Mouse (Mus musculus) MEL (cell line): ENCODE data around the gene Nlgn1. TPM values are rescaled to one million over a fixed set of nuclear protein-coding genes. Genes with fewer than 3 reads are reported as not detected.

ENCODE experiments used
- DNase-seq: peaks from one replicate; pipeline ENCODE4 v3.0.0; 2011; ENCODE audit warnings: low read depth, low spot score
- H3K27ac ChIP-seq: 2 replicates; pipeline ENCODE4 v1.5.1; 2012; ENCODE audit warnings: low read depth, mild to moderate bottlenecking, control low read depth, low read length, moderate library complexity; ENCODE audit not compliant: control insufficient read depth
- H3K27me3 ChIP-seq, 2 experiments: fragments of 150-350 bp in 1 of 2; sonication (generic) in 1 of 2; 2 replicates each; pipeline ENCODE4 v1.6.1; 2012; ENCODE audit warnings: low read length in 2 of 2, mild to moderate bottlenecking in 2 of 2, improper control_type of control experiment in 1 of 2, moderate library complexity in 1 of 2; ENCODE audit not compliant: insufficient read depth in 2 of 2, control insufficient read depth in 1 of 2
- H3K36me3 ChIP-seq, 2 experiments: 2 replicates each; pipeline ENCODE4 v1.6.1; 2012 to 2014; ENCODE audit warnings: low read length in 2 of 2, improper control_type of control experiment in 1 of 2, inconsistent platforms in 1 of 2, mild to moderate bottlenecking in 1 of 2; ENCODE audit not compliant: insufficient read depth in 2 of 2, control insufficient read depth in 1 of 2
- H3K4me1 ChIP-seq, 2 experiments: fragments of 150-350 bp in 1 of 2; sonication (generic) in 1 of 2; 2 replicates each; pipeline ENCODE4 v1.6.1; 2012; ENCODE audit warnings: low read length in 2 of 2, improper control_type of control experiment in 1 of 2, mild to moderate bottlenecking in 1 of 2; ENCODE audit not compliant: insufficient read depth in 2 of 2, control insufficient read depth in 1 of 2
- H3K4me3 ChIP-seq, 2 experiments: fragments of 150-350 bp in 1 of 2; sonication (generic) in 1 of 2; 2 replicates each; pipeline ENCODE4 v1.5.1; 2012; ENCODE audit warnings: low read depth in 2 of 2, low read length in 2 of 2, mild to moderate bottlenecking in 2 of 2, moderate library complexity in 2 of 2, control low read depth in 1 of 2, improper control_type of control experiment in 1 of 2; ENCODE audit not compliant: control insufficient read depth in 1 of 2, insufficient read depth in 1 of 2
- H3K79me2 ChIP-seq: 2 replicates; pipeline ENCODE4 v1.6.1; 2012; ENCODE audit warnings: mild to moderate bottlenecking, low read length, moderate library complexity; ENCODE audit not compliant: control insufficient read depth, poor library complexity, insufficient read depth
- H3K9ac ChIP-seq: 2 replicates; pipeline ENCODE4 v1.6.1; 2012; ENCODE audit warnings: low read depth, mild to moderate bottlenecking, control low read depth, low read length, moderate library complexity; ENCODE audit not compliant: control insufficient read depth, poor library complexity, severe bottlenecking
- H3K9me3 ChIP-seq: fragments of 150-350 bp; sonication (generic); replicated peaks from 2 replicates; pipeline ENCODE4 v1.6.1; 2012; ENCODE audit warnings: mild to moderate bottlenecking, low read length, improper control_type of control experiment, moderate library complexity; ENCODE audit not compliant: insufficient read depth
- BHLHE40 ChIP-seq: IDR thresholded peaks from 2 replicates; pipeline ENCODE4 v1.6.1; 2012; ENCODE audit warnings: low read depth, mild to moderate bottlenecking, inconsistent platforms, low read length, improper control_type of control experiment, borderline replicate concordance
- CHD1 ChIP-seq: IDR thresholded peaks from 2 replicates; pipeline ENCODE4 v1.6.1; 2012; ENCODE audit warnings: low read depth, mild to moderate bottlenecking, inconsistent platforms, low read length, improper control_type of control experiment
- CTCF ChIP-seq, 3 experiments: IDR thresholded peaks in 2 of 3; conservative IDR thresholded peaks in 1 of 3; 2 replicates each; pipeline ENCODE4 v1.5.1; 2011 to 2012; ENCODE audit warnings: low read length in 3 of 3, low read depth in 2 of 3, mild to moderate bottlenecking in 2 of 3, improper control_type of control experiment in 1 of 3, inconsistent platforms in 1 of 3, mixed read lengths in 1 of 3, moderate library complexity in 1 of 3; ENCODE audit not compliant: control insufficient read depth in 1 of 3, insufficient read depth in 1 of 3, poor library complexity in 1 of 3, severe bottlenecking in 1 of 3
- EP300 ChIP-seq, 2 experiments: IDR thresholded peaks; 2 replicates each; pipeline ENCODE4 v1.6.1; 2011; ENCODE audit warnings: improper control_type of control experiment in 2 of 2, low read length in 2 of 2, low read depth in 1 of 2, mild to moderate bottlenecking in 1 of 2
- GATA1 ChIP-seq: IDR thresholded peaks from 2 replicates; pipeline ENCODE4 v1.6.1; 2011; ENCODE audit warnings: low read depth, low read length, improper control_type of control experiment
- HCFC1 ChIP-seq: IDR thresholded peaks from 2 replicates; pipeline ENCODE4 v1.6.1; 2012; ENCODE audit warnings: low read depth, mild to moderate bottlenecking, inconsistent platforms, low read length, improper control_type of control experiment, moderate library complexity
- JUND ChIP-seq: IDR thresholded peaks from 2 replicates; pipeline ENCODE4 v1.6.1; 2011; ENCODE audit warnings: low read depth, mild to moderate bottlenecking, improper control_type of control experiment, low read length
- KAT2A ChIP-seq: conservative IDR thresholded peaks from 2 replicates; pipeline ENCODE4 v1.6.1; 2012; ENCODE audit warnings: low read depth, low read length, improper control_type of control experiment, inconsistent platforms
- MAFK ChIP-seq: IDR thresholded peaks from 2 replicates; pipeline ENCODE4 v1.6.1; 2011; ENCODE audit warnings: low read depth, mild to moderate bottlenecking, low read length, improper control_type of control experiment, borderline replicate concordance
- MAX ChIP-seq: IDR thresholded peaks from 2 replicates; pipeline ENCODE4 v1.6.1; 2011; ENCODE audit warnings: low read length, improper control_type of control experiment
- MAZ ChIP-seq: IDR thresholded peaks from 2 replicates; pipeline ENCODE4 v1.6.1; 2012; ENCODE audit warnings: low read depth, mild to moderate bottlenecking, inconsistent platforms, low read length, improper control_type of control experiment
- MEF2A ChIP-seq: IDR thresholded peaks from 2 replicates; pipeline ENCODE4 v1.6.1; 2014; ENCODE audit warnings: low read depth, mild to moderate bottlenecking, inconsistent platforms, low read length, improper control_type of control experiment; ENCODE audit not compliant: poor library complexity, insufficient replicate concordance, severe bottlenecking; ENCODE audit errors: extremely low read depth
- MXI1 ChIP-seq: IDR thresholded peaks from 2 replicates; pipeline ENCODE4 v1.6.1; 2011; ENCODE audit warnings: mild to moderate bottlenecking, low read depth, low read length, improper control_type of control experiment
- MYB ChIP-seq: IDR thresholded peaks from 2 replicates; pipeline ENCODE4 v1.6.1; 2011; ENCODE audit warnings: mild to moderate bottlenecking, low read depth, low read length, improper control_type of control experiment
- MYC ChIP-seq: IDR thresholded peaks from 2 replicates; pipeline ENCODE4 v1.6.1; 2011; ENCODE audit warnings: low read depth, mild to moderate bottlenecking, low read length, improper control_type of control experiment, moderate library complexity
- NELFE ChIP-seq: IDR thresholded peaks from 2 replicates; pipeline ENCODE4 v1.6.1; 2011; ENCODE audit warnings: low read depth, low read length, improper control_type of control experiment
- POLR2AphosphoS5 ChIP-seq: IDR thresholded peaks from 2 replicates; pipeline ENCODE4 v1.6.1; 2012; ENCODE audit warnings: low read depth, borderline replicate concordance, mild to moderate bottlenecking, inconsistent platforms, low read length, moderate library complexity, mixed read lengths
- RAD21 ChIP-seq: IDR thresholded peaks from 2 replicates; pipeline ENCODE4 v1.6.1; 2011; ENCODE audit warnings: mild to moderate bottlenecking, low read depth, low read length, improper control_type of control experiment
- RCOR1 ChIP-seq: IDR thresholded peaks from 2 replicates; pipeline ENCODE4 v1.6.1; 2012; ENCODE audit warnings: low read depth, mild to moderate bottlenecking, inconsistent platforms, low read length, improper control_type of control experiment
- SMC3 ChIP-seq: IDR thresholded peaks from 2 replicates; pipeline ENCODE4 v1.6.1; 2011; ENCODE audit warnings: low read depth, low read length, improper control_type of control experiment
- TAL1 ChIP-seq: IDR thresholded peaks from 2 replicates; pipeline ENCODE4 v1.6.1; 2012; ENCODE audit warnings: mild to moderate bottlenecking, inconsistent platforms, low read length, moderate library complexity, mixed read lengths
- TBP ChIP-seq: IDR thresholded peaks from 2 replicates; pipeline ENCODE4 v1.8.0; 2011; ENCODE audit warnings: low read depth, low read length, improper control_type of control experiment
- USF2 ChIP-seq, 2 experiments: IDR thresholded peaks; 2 replicates each; pipeline ENCODE4 v1.6.1; 2011 to 2012; ENCODE audit warnings: improper control_type of control experiment in 2 of 2, low read length in 2 of 2, borderline replicate concordance in 1 of 2, inconsistent platforms in 1 of 2, low read depth in 1 of 2, mild to moderate bottlenecking in 1 of 2; ENCODE audit not compliant: insufficient read depth in 1 of 2
- ZKSCAN1 ChIP-seq: IDR thresholded peaks from 2 replicates; pipeline ENCODE4 v1.6.1; 2012; ENCODE audit warnings: low read depth, mild to moderate bottlenecking, inconsistent platforms, low read length, improper control_type of control experiment, moderate library complexity
- ZMIZ1 ChIP-seq: IDR thresholded peaks from 2 replicates; pipeline ENCODE4 v1.6.1; 2012; ENCODE audit warnings: low read depth, mild to moderate bottlenecking, inconsistent platforms, low read length, improper control_type of control experiment, moderate library complexity
- ZNF384 ChIP-seq: IDR thresholded peaks from 2 replicates; pipeline ENCODE4 v1.6.1; 2012; ENCODE audit warnings: low read depth, mild to moderate bottlenecking, inconsistent platforms, low read length, improper control_type of control experiment
- polyA plus RNA-seq, 2 experiments: library from polyadenylated mRNA; stranded (reverse) in 1 of 2; unstranded in 1 of 2; fragments of >175 nt in 1 of 2; fragments of >200 nt in 1 of 2; gene quantifications; 2 replicates each; pipeline versions ENCODE4 v1.2.1 to v1.2.4; 2012; ENCODE audit warnings: low replicate concordance in 2 of 2, low read depth in 1 of 2; ENCODE audit not compliant: insufficient read length in 2 of 2, insufficient read depth in 1 of 2, missing spikeins in 1 of 2
- total RNA-seq: library from RNA; depleted of rRNA; stranded (reverse); fragments of 300-350 nt; gene quantifications from 2 replicates; pipeline ENCODE4 v1.2.3, GENCODE M21; 2012

Gene Nlgn1
- total and polyA plus RNA-seq, 3 experiments = not detected

DNA sequence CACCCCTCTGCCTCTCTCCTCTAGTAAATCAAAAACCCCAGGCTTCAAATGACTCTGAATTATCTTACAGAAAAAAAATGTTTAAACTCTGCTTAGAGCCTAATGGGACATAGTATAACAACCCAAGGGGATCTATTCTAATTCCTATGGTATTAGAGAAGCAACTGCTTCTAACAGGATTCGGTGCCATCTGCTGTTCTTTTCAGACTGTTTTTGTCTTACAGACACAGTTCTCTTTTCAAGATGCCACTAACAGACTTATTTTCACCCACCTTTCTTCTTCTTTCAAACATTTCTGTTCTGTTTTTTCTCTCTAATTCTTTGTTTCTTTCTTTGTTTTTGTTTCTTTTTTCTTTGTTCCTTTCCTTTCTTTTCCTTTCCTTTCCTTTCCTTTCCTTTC is 635.0 kb downstream of the Nlgn1 start:
- TF ChIP-seq JUND = no peak
- TF ChIP-seq RAD21 = peak; percentile 5
- H3K9me3 ChIP-seq = no peaks in the 10 kb centered on the region

DNA sequence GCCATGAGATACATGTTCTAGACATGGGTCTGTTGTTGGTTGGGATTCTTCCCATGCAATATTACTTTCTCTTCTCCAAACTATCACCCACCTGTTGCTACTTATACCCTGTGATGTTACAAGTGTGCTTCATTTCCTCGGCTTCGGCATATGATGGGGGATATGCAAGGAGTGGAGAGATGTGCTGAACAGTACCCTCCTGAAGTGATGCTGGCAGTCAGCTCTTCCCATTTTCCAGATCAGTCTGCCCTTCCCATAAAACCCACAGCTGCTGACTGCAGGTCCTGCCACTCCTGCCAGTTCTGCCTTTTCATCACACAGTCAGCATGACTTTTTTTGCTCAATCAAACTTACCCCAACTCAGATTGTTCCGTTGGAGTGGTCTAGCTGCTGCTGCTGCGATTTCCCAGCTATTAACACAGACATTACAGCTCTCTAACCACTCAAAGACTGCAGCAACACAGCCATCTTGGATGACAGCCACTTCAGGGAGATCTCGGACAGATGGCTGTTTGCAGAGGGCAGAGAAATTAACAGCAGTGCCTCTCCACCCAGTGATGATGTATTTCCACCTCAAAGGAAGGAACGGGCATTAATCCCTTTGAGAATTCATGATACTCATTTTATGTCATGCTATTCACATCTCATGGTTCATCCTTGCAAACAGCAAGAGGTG is 643.3 kb downstream of the Nlgn1 start:
- Histone ChIP-seq H3K36me3 (no peaks in the 10 kb centered on the region), H3K79me2 (no peaks in the 10 kb centered on the region), H3K9ac (no peak overlapping the region), H3K4me1 (no peaks in the 10 kb centered on the region), H3K27ac (no peak overlapping the region), H3K27me3 (no peaks in the 10 kb centered on the region), H3K4me3 (no peak overlapping the region), H3K9me3 (no peaks in the 10 kb centered on the region)
- DNase-seq = no peak
- TF ChIP-seq KAT2A (no peak), GATA1 (no peak), MAX (no peak), RCOR1 (no peak), MAFK (no peak), TAL1 (no peak), USF2 (IDR thresholded peaks at IDR 0.05; ENCODE audit: borderline replicate concordance in 1 of 2, insufficient read depth in 1 of 2, low read depth in 1 of 2, low read length in 2 of 2) (no peak), NELFE (no peak), EP300 (IDR thresholded peaks at IDR 0.05; ENCODE audit: low read depth in 1 of 2, low read length in 2 of 2) (no peak), MYB (no peak), CHD1 (no peak)

More for the DNA sequence above, 635.0 kb downstream of the Nlgn1 start:
- Histone ChIP-seq H3K4me1 (no peaks in the 10 kb centered on the region), H3K9ac (no peak overlapping the region), H3K79me2 (no peaks in the 10 kb centered on the region), H3K27me3 (no peaks in the 10 kb centered on the region), H3K4me3 (no peak overlapping the region), H3K27ac (no peak overlapping the region), H3K36me3 (no peaks in the 10 kb centered on the region)
- DNase-seq = no peak

- Histone ChIP-seq H3K4me1 (peaks cover 6 to 11% of the 10 kb centered on the region in 2 experiments), H3K79me2 (no peaks in the 10 kb centered on the region), H3K36me3 (peaks cover 0 to 11% of the 10 kb centered on the region in 2 experiments; a peak in 2 of 4 replicates), H3K9ac (no peak overlapping the region), H3K27ac (no peak overlapping the region), H3K4me3 (no peak overlapping the region), H3K27me3 (no peaks in the 10 kb centered on the region), H3K9me3 (no peaks in the 10 kb centered on the region)
- DNase-seq = no peak
- TF ChIP-seq MXI1 (no peak), NELFE (no peak), POLR2AphosphoS5 (no peak), MAZ (no peak), MYC (no peak), ZKSCAN1 (no peak), BHLHE40 (no peak), TBP (no peak), MAX (no peak), SMC3 (no peak), USF2 (IDR thresholded peaks at IDR 0.05; ENCODE audit: borderline replicate concordance in 1 of 2, insufficient read depth in 1 of 2, low read depth in 1 of 2, low read length in 2 of 2) (no peak), MEF2A (no peak), ZNF384 (no peak), CTCF (IDR thresholded peaks at IDR 0.05 in 2 of 3, conservative IDR thresholded peaks at IDR 0.05 in 1 of 3; ENCODE audit: control insufficient read depth in 1 of 3, insufficient read depth in 1 of 3, low read depth in 2 of 3, low read length in 3 of 3, poor library complexity in 1 of 3, severe bottlenecking in 1 of 3) (no peak), GATA1 (no peak), HCFC1 (no peak), ZMIZ1 (no peak)
Observed at GRCm38 (mm10) chr3:25683696-25684095, 648.6 kb downstream of the Nlgn1 start.
